Mouse (Mus musculus): Measurements from ENCODE around the gene Ccdc92b. TPM values are rescaled to one million over a fixed set of nuclear protein-coding genes. Genes with fewer than 3 reads are reported as not detected.
"Not testable (repeated sequence)": the region's sequence is repeated elsewhere in the genome, so short reads cannot be mapped to it uniquely, and the experiment has no call there.

Gene Ccdc92b
- polyA plus RNA-seq (2014; fragmentation: Nextera tagmentation; extraction: Ambion mirVana): 1.2 and 1.7 TPM in 2 replicates

DNA sequence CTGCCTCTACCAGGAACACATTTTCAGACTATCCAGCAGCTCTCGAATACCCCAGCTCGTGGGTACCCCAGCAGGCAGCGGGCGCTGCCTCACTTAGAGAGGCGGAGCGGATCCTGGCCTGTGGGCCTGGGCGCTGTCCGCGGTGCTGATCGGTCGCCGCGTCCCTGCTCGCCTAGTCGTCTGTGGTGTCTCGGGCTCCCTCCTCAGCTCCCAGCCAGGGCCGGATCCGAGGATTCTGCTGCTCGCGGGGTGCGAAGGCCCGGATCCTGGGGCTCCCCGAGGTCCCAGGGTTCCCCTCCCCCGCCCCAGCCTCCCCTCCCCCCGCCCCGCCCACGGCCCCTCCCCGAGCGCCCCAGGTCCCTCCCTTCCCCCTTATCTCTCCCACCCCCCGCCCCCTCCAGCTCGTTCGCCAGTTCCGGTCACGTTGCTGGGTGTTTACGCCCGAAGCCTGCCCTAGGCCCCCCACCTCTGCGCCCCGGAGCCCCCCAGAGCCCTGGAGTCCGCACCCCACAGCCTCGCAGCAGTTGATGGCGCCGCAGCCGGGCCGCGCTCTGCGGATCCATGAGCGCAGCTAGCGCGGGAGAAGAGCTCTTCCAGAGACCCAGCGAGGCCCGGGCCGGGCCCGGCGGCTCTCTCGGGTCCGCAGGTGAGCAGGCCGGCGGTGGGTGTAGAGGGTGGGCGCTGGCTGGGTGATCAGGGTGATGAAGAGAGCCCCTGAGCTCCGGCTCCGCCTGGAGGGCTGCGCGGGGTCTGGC is at the start of gene Ccdc92b:
TSS of gene Ccdc92b (plus strand) at position 405 of the 755 bp plus-strand sequence.
- peak within 1 kb of the TSS; percentile 73 for H3K4me2 ChIP-seq (replicated peaks; ENCODE audit: low read depth, low read length)
- H3K9me3 ChIP-seq (ENCODE audit: control insufficient read depth, low read length): no peaks in the 10 kb centered on the region
- under 1% methylated on average over 45 of the region's 63 CpGs for WGBS
- DNase-seq (ENCODE audit: low spot score) (peak; percentile 91), ATAC-seq (ENCODE audit: low FRiP score) (peak; percentile 90)
- no peaks in the 10 kb centered on the region for H3K36me3 ChIP-seq (ENCODE audit: control insufficient read depth, insufficient read depth, low read length)
- H3K4me1 ChIP-seq (replicated peaks; ENCODE audit: control insufficient read depth, insufficient read depth, low read length): no peaks in the 10 kb centered on the region
- H3K4me3 ChIP-seq (ENCODE audit: low read depth, low read length): peak within 1 kb of the TSS; percentile 55
- H3K27ac ChIP-seq (ENCODE audit: low read depth, low read length): no peak within 1 kb of the TSS
- peak within 1 kb of the TSS; percentile 66 for H3K9ac ChIP-seq (ENCODE audit: low read depth, low read length)
- H3K27me3 ChIP-seq (ENCODE audit: control insufficient read depth, insufficient read depth, low read length): peaks cover 8% of the 10 kb centered on the region

DNA sequence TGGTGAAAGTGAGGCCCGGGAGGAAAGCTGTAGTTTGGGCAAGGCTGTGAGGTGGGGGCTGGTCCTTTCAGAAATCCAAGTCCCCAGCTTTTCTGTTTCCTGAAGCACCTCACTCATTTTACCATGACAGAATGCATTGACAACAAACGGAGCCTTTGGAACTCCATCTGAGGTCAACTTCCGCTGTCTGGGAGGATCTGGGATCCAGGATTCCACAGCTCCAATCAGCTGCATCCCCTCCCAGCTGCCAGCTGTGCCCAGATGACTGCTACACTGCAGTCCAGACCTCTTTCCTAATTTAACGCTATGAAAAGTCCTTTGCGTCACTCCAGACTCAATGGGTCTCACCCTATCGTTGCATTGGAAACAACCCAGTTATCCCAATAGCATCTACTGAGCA is 49.7 kb upstream of the Ccdc92b start:
- no peak for DNase-seq (ENCODE audit: low spot score)
- H3K27me3 ChIP-seq (ENCODE audit: control insufficient read depth, insufficient read depth, low read length): 0 out of 2 replicates have a peak, but pooled peaks cover 2% of the 10 kb centered on the region
- no peaks in the 10 kb centered on the region for H3K36me3 ChIP-seq (ENCODE audit: control insufficient read depth, insufficient read depth, low read length)
- H3K4me1 ChIP-seq (replicated peaks; ENCODE audit: control insufficient read depth, insufficient read depth, low read length): no peaks in the 10 kb centered on the region
- WGBS: 65% methylated on average over 6 of the region's 6 CpGs
- H3K9ac ChIP-seq (ENCODE audit: low read depth, low read length): no peak overlapping the region
- no peak for ATAC-seq (ENCODE audit: low FRiP score)
- H3K27ac ChIP-seq (ENCODE audit: low read depth, low read length): no peak overlapping the region
- no peak overlapping the region for H3K4me3 ChIP-seq (ENCODE audit: low read depth, low read length)
- no peaks in the 10 kb centered on the region for H3K9me3 ChIP-seq (ENCODE audit: control insufficient read depth, low read length)
- H3K4me2 ChIP-seq (replicated peaks; ENCODE audit: low read depth, low read length): no peak overlapping the region

DNA sequence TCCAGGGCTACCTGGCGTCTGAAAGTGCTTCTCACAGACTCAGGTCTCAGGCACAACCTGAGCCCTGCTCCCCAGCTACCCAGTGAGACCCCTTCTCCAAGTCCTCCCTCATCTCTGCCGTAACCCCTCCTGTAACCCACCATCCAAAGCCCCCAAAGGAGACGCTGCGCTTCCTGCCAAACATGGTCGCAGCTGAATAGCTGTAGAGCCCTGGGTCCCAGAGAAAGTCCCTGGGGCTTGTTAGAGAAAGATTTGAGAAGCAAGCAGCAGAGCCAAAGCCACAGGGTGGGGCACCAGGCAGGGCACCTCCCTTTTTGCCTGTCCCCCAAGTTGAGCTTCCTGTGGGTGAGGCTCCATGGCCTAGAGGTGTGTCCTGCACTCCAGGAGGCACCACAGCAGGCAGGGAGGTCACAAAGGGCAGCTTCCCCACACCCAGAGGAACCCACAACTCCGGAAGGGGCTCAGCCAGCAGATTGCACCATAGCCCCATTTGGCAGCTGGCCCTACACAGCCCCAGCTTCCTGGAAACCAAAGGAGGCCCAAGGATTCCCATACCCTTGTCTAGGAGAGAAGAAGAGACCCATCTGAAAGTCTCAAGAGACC is 46.8 kb upstream of the Ccdc92b start:
- no peaks in the 10 kb centered on the region for H3K4me1 ChIP-seq (replicated peaks; ENCODE audit: control insufficient read depth, insufficient read depth, low read length)
- H3K27me3 ChIP-seq (ENCODE audit: control insufficient read depth, insufficient read depth, low read length): 0 out of 2 replicates have a peak, but pooled peaks cover 2% of the 10 kb centered on the region
- DNase-seq (ENCODE audit: low spot score) (no peak), ATAC-seq (ENCODE audit: low FRiP score) (no peak)
- no peak overlapping the region for H3K27ac ChIP-seq (ENCODE audit: low read depth, low read length)
- no peak overlapping the region for H3K4me3 ChIP-seq (ENCODE audit: low read depth, low read length)
- H3K9me3 ChIP-seq (ENCODE audit: control insufficient read depth, low read length): no peaks in the 10 kb centered on the region
- H3K36me3 ChIP-seq (ENCODE audit: control insufficient read depth, insufficient read depth, low read length): no peaks in the 10 kb centered on the region
- H3K9ac ChIP-seq (ENCODE audit: low read depth, low read length): no peak overlapping the region
- WGBS: 80% methylated on average over 6 of the region's 6 CpGs
- no peak overlapping the region for H3K4me2 ChIP-seq (replicated peaks; ENCODE audit: low read depth, low read length)

DNA sequence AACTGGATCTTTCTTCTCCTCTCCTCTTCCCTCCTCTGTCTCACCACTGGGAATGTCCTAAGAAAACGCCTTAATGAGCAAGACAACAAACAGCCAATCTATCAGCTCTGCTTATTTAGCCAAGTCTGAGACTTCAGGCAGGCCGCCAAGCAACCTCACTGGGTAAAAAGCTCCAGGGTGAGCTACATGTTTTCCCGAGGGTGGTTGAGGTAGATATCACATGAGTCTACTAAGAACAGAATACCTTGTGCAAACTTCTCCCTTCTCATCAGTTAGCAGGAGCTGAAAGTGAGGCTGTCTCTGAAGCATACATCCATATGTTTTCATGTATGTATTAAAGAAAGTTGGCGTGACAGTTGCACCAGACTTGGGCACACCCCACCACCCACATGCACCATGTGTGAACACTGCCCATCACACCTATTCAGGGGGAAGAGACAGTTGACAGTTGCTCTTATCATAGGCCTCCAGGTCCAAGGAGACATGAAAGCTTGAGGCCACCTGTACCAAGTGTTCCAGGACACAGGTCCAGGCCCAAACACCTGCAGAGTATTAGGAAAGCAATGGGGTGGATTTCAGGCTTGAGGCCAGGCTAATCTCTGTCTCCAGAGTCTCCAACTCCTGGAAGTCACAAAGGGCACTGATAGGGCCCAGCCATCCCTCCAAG is 44.5 kb upstream of the Ccdc92b start:
- DNase-seq (ENCODE audit: low spot score): no peak
- no peaks in the 10 kb centered on the region for H3K36me3 ChIP-seq (ENCODE audit: control insufficient read depth, insufficient read depth, low read length)

DNA sequence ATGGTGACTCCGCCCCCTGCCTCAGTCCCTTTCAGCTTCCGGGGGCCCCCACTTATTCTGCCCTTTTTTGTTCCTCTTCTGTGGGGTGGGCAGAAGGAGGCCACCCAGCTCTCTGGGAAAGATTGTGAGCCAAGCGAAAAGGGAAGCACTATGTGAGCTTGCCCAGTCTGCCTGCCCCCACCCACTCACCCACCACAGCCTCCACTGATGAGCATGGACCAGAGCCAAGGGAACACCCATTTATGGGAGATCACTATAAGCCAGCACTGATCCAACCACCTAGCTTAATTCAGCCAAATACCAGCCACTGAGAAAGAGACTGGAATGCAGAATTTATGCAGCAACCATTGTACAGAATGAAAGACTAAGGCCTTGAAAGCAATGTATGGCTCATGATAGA is 43.5 kb upstream of the Ccdc92b start:
- no peak for DNase-seq (ENCODE audit: low spot score)
- Histone ChIP-seq H3K36me3 (ENCODE audit: control insufficient read depth, insufficient read depth, low read length) (no peaks in the 10 kb centered on the region), H3K27ac (ENCODE audit: low read depth, low read length) (no peak overlapping the region), H3K4me3 (ENCODE audit: low read depth, low read length) (no peak overlapping the region), H3K4me2 (replicated peaks; ENCODE audit: low read depth, low read length) (no peak overlapping the region), H3K27me3 (ENCODE audit: control insufficient read depth, insufficient read depth, low read length) (no peaks in the 10 kb centered on the region), H3K4me1 (replicated peaks; ENCODE audit: control insufficient read depth, insufficient read depth, low read length) (no peaks in the 10 kb centered on the region), H3K9ac (ENCODE audit: low read depth, low read length) (no peak overlapping the region), H3K9me3 (ENCODE audit: control insufficient read depth, low read length) (no peaks in the 10 kb centered on the region)
- 76% methylated on average over 3 of the region's 3 CpGs for WGBS
- no peak for ATAC-seq (ENCODE audit: low FRiP score)

More for the DNA sequence above, 44.5 kb upstream of the Ccdc92b start:
- no peak for ATAC-seq (ENCODE audit: low FRiP score)
- Histone ChIP-seq H3K9ac (ENCODE audit: low read depth, low read length) (no peak overlapping the region), H3K4me3 (ENCODE audit: low read depth, low read length) (no peak overlapping the region), H3K4me2 (replicated peaks; ENCODE audit: low read depth, low read length) (no peak overlapping the region), H3K9me3 (ENCODE audit: control insufficient read depth, low read length) (no peaks in the 10 kb centered on the region), H3K4me1 (replicated peaks; ENCODE audit: control insufficient read depth, insufficient read depth, low read length) (no peaks in the 10 kb centered on the region), H3K27ac (ENCODE audit: low read depth, low read length) (no peak overlapping the region), H3K27me3 (ENCODE audit: control insufficient read depth, insufficient read depth, low read length) (no peaks in the 10 kb centered on the region)
- WGBS: 81% methylated on average over 4 of the region's 4 CpGs

GRCm38 (mm10) chr11:74577068-74577467 is 42.3 kb upstream of the Ccdc92b start:
- no peak overlapping the region for H3K9ac ChIP-seq (ENCODE audit: low read depth, low read length)
- no peaks in the 10 kb centered on the region for H3K9me3 ChIP-seq (ENCODE audit: control insufficient read depth, low read length)
- ATAC-seq (ENCODE audit: low FRiP score) (no peak), DNase-seq (ENCODE audit: low spot score) (no peak)
- no peaks in the 10 kb centered on the region for H3K27me3 ChIP-seq (ENCODE audit: control insufficient read depth, insufficient read depth, low read length)
- no peak overlapping the region for H3K4me3 ChIP-seq (ENCODE audit: low read depth, low read length)
- H3K36me3 ChIP-seq (ENCODE audit: control insufficient read depth, insufficient read depth, low read length): no peaks in the 10 kb centered on the region
- 77% methylated on average over 3 of the region's 3 CpGs for WGBS
- H3K4me2 ChIP-seq (replicated peaks; ENCODE audit: low read depth, low read length): no peak overlapping the region
- H3K4me1 ChIP-seq (replicated peaks; ENCODE audit: control insufficient read depth, insufficient read depth, low read length): no peaks in the 10 kb centered on the region
- H3K27ac ChIP-seq (ENCODE audit: low read depth, low read length): no peak overlapping the region

DNA sequence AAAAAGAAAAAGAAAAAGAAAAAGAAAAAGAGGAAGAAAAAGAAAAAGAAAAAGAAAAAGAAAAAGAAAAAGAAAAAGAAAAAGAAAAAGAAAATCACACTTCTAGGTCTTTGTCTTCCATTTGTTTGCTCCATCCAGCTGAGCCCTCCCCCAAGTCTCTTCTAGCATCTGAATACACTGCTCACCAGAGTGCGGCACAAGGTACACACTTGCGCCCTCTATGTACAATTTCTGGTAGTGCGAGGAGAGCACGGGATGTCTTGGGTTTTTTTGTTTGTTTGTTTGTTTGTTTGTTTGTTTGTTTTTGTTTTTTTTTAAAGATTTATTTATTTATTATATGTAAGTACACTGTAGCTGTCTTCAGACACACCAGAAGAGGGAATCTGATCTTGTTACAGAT is 38.1 kb upstream of the Ccdc92b start:
- H3K4me1 ChIP-seq (replicated peaks; ENCODE audit: control insufficient read depth, insufficient read depth, low read length); H3K27me3 ChIP-seq (ENCODE audit: control insufficient read depth, insufficient read depth, low read length); DNase-seq (ENCODE audit: low spot score); H3K36me3 ChIP-seq (ENCODE audit: control insufficient read depth, insufficient read depth, low read length); H3K9me3 ChIP-seq (ENCODE audit: control insufficient read depth, low read length); H3K4me3 ChIP-seq (ENCODE audit: low read depth, low read length); H3K27ac ChIP-seq (ENCODE audit: low read depth, low read length); H3K4me2 ChIP-seq (replicated peaks; ENCODE audit: low read depth, low read length); ATAC-seq (ENCODE audit: low FRiP score); H3K9ac ChIP-seq (ENCODE audit: low read depth, low read length): not testable (repeated sequence)
- WGBS: 61% methylated on average over 4 of the region's 4 CpGs

DNA sequence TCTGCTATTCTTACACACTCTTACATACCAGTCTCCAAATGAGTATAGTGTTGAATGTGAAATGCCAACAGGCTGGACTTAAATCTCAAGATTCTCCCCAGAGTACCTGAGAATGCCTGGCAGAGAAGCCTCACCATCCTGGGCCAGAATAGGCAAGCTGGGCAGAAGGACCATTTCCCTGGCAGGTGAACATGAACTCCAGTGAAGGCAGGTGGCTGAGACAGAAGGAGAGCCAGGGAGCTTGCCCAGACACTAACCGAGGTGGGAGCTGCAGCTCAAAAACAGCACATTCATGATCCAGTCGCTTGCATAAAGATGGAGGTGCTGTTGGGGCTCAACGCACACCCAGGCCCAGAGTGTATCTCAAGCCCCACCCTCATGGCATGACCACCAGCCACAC is 36.9 kb upstream of the Ccdc92b start:
- H3K27ac ChIP-seq (ENCODE audit: low read depth, low read length): no peak overlapping the region
- DNase-seq (ENCODE audit: low spot score): no peak
- no peak for ATAC-seq (ENCODE audit: low FRiP score)
- H3K36me3 ChIP-seq (ENCODE audit: control insufficient read depth, insufficient read depth, low read length): no peaks in the 10 kb centered on the region
- no peaks in the 10 kb centered on the region; the same call in 1 of the 2 replicates for H3K27me3 ChIP-seq (ENCODE audit: control insufficient read depth, insufficient read depth, low read length)
- no peak overlapping the region for H3K9ac ChIP-seq (ENCODE audit: low read depth, low read length)
- 73% methylated on average over 3 of the region's 3 CpGs for WGBS
- H3K4me3 ChIP-seq (ENCODE audit: low read depth, low read length): no peak overlapping the region
- 0 out of 2 replicates have a peak, but pooled peaks cover 2% of the 10 kb centered on the region for H3K4me1 ChIP-seq (replicated peaks; ENCODE audit: control insufficient read depth, insufficient read depth, low read length)
- no peak overlapping the region for H3K4me2 ChIP-seq (replicated peaks; ENCODE audit: low read depth, low read length)
- no peaks in the 10 kb centered on the region for H3K9me3 ChIP-seq (ENCODE audit: control insufficient read depth, low read length)

All from hindbrain, embryonic 11.5 days (tissue).